Mouse (Mus musculus) heart, adult 2 months (tissue): ENCODE results near the gene Mrtfa. TPM values are rescaled to one million over a fixed set of nuclear protein-coding genes. Genes with fewer than 3 reads are reported as not detected.
A peak's percentile ranks its signal among the peaks of the same experiment; 100 is the strongest.

ENCODE experiments used
- DNase-seq, 2 experiments: peaks; one replicate each; pipeline ENCODE4 v3.0.0; 2021
- H3K27ac ChIP-seq: fragments of 200-600 bp; 2 replicates; pipeline ENCODE4 v1.8.1; 2022
- H3K27me3 ChIP-seq: fragments of 200-500 bp; 2 replicates; pipeline ENCODE4 v1.6.1; 2012; ENCODE audit warnings: mild to moderate bottlenecking, low read length, inconsistent platforms, mixed read lengths; ENCODE audit not compliant: control insufficient read depth, insufficient read depth
- H3K36me3 ChIP-seq: fragments of 200-500 bp; 2 replicates; pipeline ENCODE4 v1.6.1; 2012; ENCODE audit warnings: low read length, inconsistent platforms; ENCODE audit not compliant: control insufficient read depth, insufficient read depth
- H3K4me1 ChIP-seq: fragments of 200-500 bp; 2 replicates; pipeline ENCODE4 v1.6.1; 2011; ENCODE audit warnings: low read length; ENCODE audit not compliant: control insufficient read depth, insufficient read depth
- H3K4me3 ChIP-seq: fragments of 200-600 bp; 2 replicates; pipeline ENCODE4 v1.8.1; 2022
- H3K79me2 ChIP-seq: fragments of 200-500 bp; replicated peaks from 2 replicates; pipeline ENCODE4 v1.6.1; 2012; ENCODE audit warnings: mild to moderate bottlenecking, inconsistent platforms, low read length, moderate library complexity, mixed read lengths; ENCODE audit not compliant: control insufficient read depth, insufficient read depth
- H3K9ac ChIP-seq: fragments of 200-500 bp; 2 replicates; pipeline ENCODE4 v1.6.1; 2012; ENCODE audit warnings: low read depth, mild to moderate bottlenecking, control low read depth, inconsistent platforms, low read length, mixed read lengths
- CTCF ChIP-seq: fragments of 200-600 bp; IDR thresholded peaks from 2 replicates; pipeline ENCODE4 v1.8.1; 2022; ENCODE audit warnings: antibody characterized with exemption, mild to moderate bottlenecking, moderate library complexity
- EP300 ChIP-seq: fragments of 200-500 bp; IDR thresholded peaks from 2 replicates; pipeline ENCODE4 v1.6.1; 2011; ENCODE audit warnings: low read depth, low read length, control low read depth; ENCODE audit not compliant: insufficient read depth
- POLR2A ChIP-seq: fragments of 200-500 bp; IDR thresholded peaks from 2 replicates; pipeline ENCODE4 v1.6.1; 2011; ENCODE audit warnings: mild to moderate bottlenecking, low read depth, low read length, control low read depth; ENCODE audit not compliant: insufficient read depth
- WGBS: fragments of 180-500 bp; shearing (Covaris S2); methylation state at CpG from one replicate; pipeline ENCODE4 v1.1.7; 2018; 5-methylcytosine and 5-hydroxymethylcytosine counted together
- intact Hi-C: fragments of 180-260 bp; cut with DNase I; formaldehyde crosslinking; loops from one replicate; pipeline ENCODE4 v1.15.1; 2025
- long read RNA-seq: library from polyadenylated mRNA; stranded (forward); transcript quantifications from one replicate; pipeline ENCODE4 v2.0.0, GENCODE M21; 2021
- polyA plus RNA-seq: library from polyadenylated mRNA; depleted of rRNA; stranded (reverse); fragments of >200 nt; gene quantifications from 2 replicates; pipeline ENCODE4 v1.2.3, GENCODE M21; 2012; rRNA removed
- total RNA-seq, 2 experiments: library from RNA; stranded (reverse); gene quantifications; 2 replicates each; pipeline ENCODE4 v1.2.3; 2021

Gene Mrtfa
- total RNA-seq (10 to 100 TPM in 1 of 2 experiments, 1 to 10 TPM in 1; 7.2 to 11.0 TPM), polyA plus RNA-seq (9.0 and 9.6 TPM in 2 replicates)
- long read RNA-seq, full-length matches to known transcripts: 1 of 8 reads
- long read RNA-seq, partial matches to known transcripts: 2 of 8 reads
- long read RNA-seq, other reads (novel, unspliced or antisense): 5 of 8 reads

- intact Hi-C loops: loop anchor here (5.0 to 10.0 kb wide), 2 partner anchors 478 to 936 kb away; partner anchors contain the start of genes Atf4 and Tnrc6b
Measured at GRCm38 (mm10) chr15:81190630-81191178, at the start of gene Mrtfa. Gene Mrtfa (minus strand): TSS chr15:81190757.

DNA sequence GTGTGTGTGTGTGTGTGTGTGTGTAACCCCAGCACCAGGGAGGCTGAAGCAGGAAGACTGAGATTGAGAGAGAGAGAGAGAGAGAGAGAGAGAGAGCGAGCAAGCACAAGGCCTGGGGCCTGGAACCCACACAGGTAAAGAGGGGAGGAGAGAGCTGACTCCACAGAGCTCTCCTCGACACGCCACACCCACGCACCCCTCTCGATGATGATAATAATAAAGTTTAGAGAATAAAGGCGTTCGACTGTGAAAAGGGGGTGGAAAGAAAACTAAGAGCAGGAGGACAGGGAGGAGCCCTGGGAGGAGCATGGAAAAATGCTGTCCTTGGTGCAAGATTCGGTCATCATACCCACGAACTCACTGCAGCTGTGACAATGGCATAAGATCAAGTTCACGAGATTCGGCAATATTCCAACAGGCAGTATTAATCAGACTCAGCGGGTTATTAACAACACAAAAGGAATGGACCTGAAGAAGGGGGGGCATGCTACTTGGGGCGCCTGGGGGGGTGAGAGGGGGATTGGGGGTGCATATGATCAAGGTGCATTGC is 49.3 kb upstream of the Mrtfa start:
- Histone ChIP-seq H3K27me3 (0 out of 2 replicates have a peak, but pooled peaks cover 3% of the 10 kb centered on the region), H3K4me3 (no peak overlapping the region), H3K79me2 (no peaks in the 10 kb centered on the region), H3K9ac (no peak overlapping the region), H3K36me3 (no peaks in the 10 kb centered on the region), H3K4me1 (peaks cover 2% of the 10 kb centered on the region; the same call in 1 of the 2 replicates), H3K27ac (no peak overlapping the region)
- no peak for DNase-seq
- TF ChIP-seq POLR2A: no peak
- TF ChIP-seq CTCF: no peak
- no peak for TF ChIP-seq EP300
- intact Hi-C loops: loop anchor here (1.0 kb wide), 1 partner anchor 62 kb away; no protein-coding TSS in a partner anchor
- WGBS: 75% methylated on average over 13 of the region's 13 CpGs

More at GRCm38 (mm10) chr15:81190630-81191178, at the start of gene Mrtfa:
- H3K27ac ChIP-seq: peak within 1 kb of the TSS; percentile 91
- H3K4me1 ChIP-seq: peaks cover 2% of the 10 kb centered on the region; the same call in 1 of the 2 replicates
- under 1% methylated on average over 48 of the region's 48 CpGs for WGBS
- no peaks in the 10 kb centered on the region for H3K27me3 ChIP-seq
- peak; percentile 99 to 100 for DNase-seq
- peaks cover 5% of the 10 kb centered on the region; the same call in 1 of the 2 replicates for H3K36me3 ChIP-seq
- peak within 1 kb of the TSS; percentile 90 for H3K4me3 ChIP-seq
- peak; percentile 86 for TF ChIP-seq POLR2A
- TF ChIP-seq CTCF: no peak
- peak within 1 kb of the TSS; percentile 84 for H3K9ac ChIP-seq
- peaks cover 4% of the 10 kb centered on the region for H3K79me2 ChIP-seq

- Histone ChIP-seq H3K27me3 (0 out of 2 replicates have a peak, but pooled peaks cover 3% of the 10 kb centered on the region), H3K4me1 (peaks cover 2% of the 10 kb centered on the region; the same call in 1 of the 2 replicates), H3K79me2 (no peaks in the 10 kb centered on the region), H3K36me3 (no peaks in the 10 kb centered on the region), H3K9ac (no peak overlapping the region), H3K4me3 (no peak overlapping the region), H3K27ac (no peak overlapping the region)
- 17% methylated on average over 7 of the region's 7 CpGs for WGBS
- DNase-seq: peak; percentile 28 to 52
- intact Hi-C loops: loop anchor here (1.0 kb wide), 1 partner anchor 63 kb away; no protein-coding TSS in a partner anchor
- TF ChIP-seq CTCF (peak; percentile 69), EP300 (no peak)
Measured at GRCm38 (mm10) chr15:81239261-81239660, 48.7 kb upstream of the Mrtfa start.

DNA sequence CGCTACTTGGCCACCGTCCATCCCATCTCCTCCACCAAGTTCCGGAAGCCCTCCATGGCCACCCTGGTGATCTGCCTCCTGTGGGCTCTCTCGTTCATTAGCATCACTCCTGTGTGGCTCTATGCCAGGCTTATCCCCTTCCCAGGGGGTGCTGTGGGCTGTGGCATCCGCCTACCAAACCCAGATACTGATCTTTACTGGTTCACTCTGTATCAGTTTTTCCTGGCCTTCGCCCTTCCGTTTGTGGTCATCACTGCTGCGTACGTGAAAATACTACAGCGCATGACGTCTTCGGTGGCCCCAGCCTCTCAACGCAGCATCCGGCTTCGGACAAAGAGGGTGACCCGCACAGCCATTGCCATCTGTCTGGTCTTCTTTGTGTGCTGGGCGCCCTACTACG is 46.9 kb upstream of the Mrtfa start:
- H3K27me3 ChIP-seq: 0 out of 2 replicates have a peak, but pooled peaks cover 3% of the 10 kb centered on the region
- H3K79me2 ChIP-seq: no peaks in the 10 kb centered on the region
- no peaks in the 10 kb centered on the region for H3K36me3 ChIP-seq
- H3K27ac ChIP-seq: no peak overlapping the region
- WGBS: 91% methylated on average over 18 of the region's 18 CpGs
- no peak for DNase-seq
- H3K4me3 ChIP-seq: no peak overlapping the region
- intact Hi-C loops: no loop called here
- TF ChIP-seq CTCF: no peak
- TF ChIP-seq EP300: no peak
- no peak for TF ChIP-seq POLR2A
- H3K4me1 ChIP-seq: peaks cover 2% of the 10 kb centered on the region; the same call in 1 of the 2 replicates
- H3K9ac ChIP-seq: no peak overlapping the region

DNA sequence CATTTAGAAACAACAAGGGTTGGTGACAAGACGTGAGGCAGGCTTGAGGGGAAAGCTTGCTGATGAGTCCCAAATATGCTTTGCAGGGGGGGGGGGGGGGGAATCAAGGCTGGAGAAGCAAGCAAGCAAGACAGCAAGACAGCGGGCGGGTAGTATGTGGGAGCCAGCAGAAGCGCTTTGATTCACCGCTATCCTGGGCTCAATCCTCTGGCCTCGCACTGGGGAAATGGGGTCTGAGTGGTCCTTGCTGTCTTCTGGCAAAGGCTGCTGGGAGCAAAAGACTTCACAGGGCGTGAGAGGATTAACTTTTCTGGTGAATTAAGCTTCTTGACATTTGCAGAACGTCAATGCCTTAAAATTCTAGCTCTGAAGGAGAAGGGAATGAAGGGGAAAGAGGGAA is 45.5 kb upstream of the Mrtfa start:
- intact Hi-C loops: no loop called here
- Histone ChIP-seq H3K4me3 (no peak overlapping the region; the same call in 1 of the 2 replicates), H3K4me1 (peaks cover 2% of the 10 kb centered on the region; the same call in 1 of the 2 replicates), H3K79me2 (no peaks in the 10 kb centered on the region), H3K9ac (no peak overlapping the region), H3K27me3 (0 out of 2 replicates have a peak, but pooled peaks cover 3% of the 10 kb centered on the region), H3K36me3 (no peaks in the 10 kb centered on the region), H3K27ac (no peak overlapping the region)
- 12% methylated on average over 8 of the region's 8 CpGs for WGBS
- DNase-seq: no peak
- no peak for TF ChIP-seq POLR2A
- TF ChIP-seq EP300: no peak
- TF ChIP-seq CTCF: no peak
